Comparison of ENCODE assay signal across 21 mouse cellular contexts in genomic region chr15:96201701-96202460, GRCm38 (mm10).
DNase-seq lines count a peak whose midpoint lies in the region; ATAC-seq and TF ChIP-seq lines count a peak whose summit lies in the region.
"Had no signal": no experiment of that assay in that cellular context is flagged by ENCODE, and none has a peak within 500 bp of the region (broad histone marks: within the 10 kb centered on the region; RNA-seq: fewer than 3 reads in every experiment).

No protein-coding gene starts in this region.

- H3K9me3 ChIP-seq in heart, embryonic 11.5 days (replicated peaks; ENCODE audit: control insufficient read depth, low read length), result no peaks in the 10 kb centered on the region
- H3K9me3 ChIP-seq in heart, postnatal 0 days (replicated peaks; ENCODE audit: control insufficient read depth, low read length), result no peaks in the 10 kb centered on the region
- H3K9me3 ChIP-seq: embryonic facial prominence, embryonic 13.5 days; forebrain, embryonic 10.5 days; liver, embryonic 12.5 days; midbrain, embryonic 13.5 days; stomach, embryonic 15.5 days had no signal

- H3K4me2 ChIP-seq in heart, embryonic 11.5 days, result no peak overlapping the region
- no peak overlapping the region for H3K4me2 ChIP-seq in heart, postnatal 0 days (ENCODE audit: low read depth, low read length)
- H3K4me2 ChIP-seq: embryonic facial prominence, embryonic 13.5 days; liver, embryonic 12.5 days; midbrain, embryonic 13.5 days; stomach, embryonic 15.5 days had no signal

- no peak overlapping the region for H3K4me3 ChIP-seq in heart, embryonic 11.5 days (ENCODE audit: low read depth, low read length)
- H3K4me3 ChIP-seq in heart, postnatal 0 days (ENCODE audit: low read depth, low read length), result no peak overlapping the region
- H3K4me3 ChIP-seq: embryonic facial prominence, embryonic 13.5 days; forebrain, embryonic 10.5 days; layer of hippocampus, adult 2 months; liver, embryonic 12.5 days; midbrain, embryonic 13.5 days; stomach, embryonic 15.5 days had no signal

- no peak for TF ChIP-seq EP300 in heart, postnatal 0 days (IDR thresholded peaks at IDR 0.05; ENCODE audit: low read depth)

- no peak overlapping the region for H3K9ac ChIP-seq in heart, embryonic 11.5 days (ENCODE audit: low read depth, low read length)
- no peak overlapping the region for H3K9ac ChIP-seq in heart, postnatal 0 days (replicated peaks; ENCODE audit: low read depth, low read length)
- H3K9ac ChIP-seq: embryonic facial prominence, embryonic 13.5 days; liver, embryonic 12.5 days; midbrain, embryonic 13.5 days; stomach, embryonic 15.5 days had no signal

- no peak overlapping the region for H3K27ac ChIP-seq in heart, embryonic 11.5 days (ENCODE audit: low read depth, low read length)
- no peak overlapping the region for H3K27ac ChIP-seq in heart, postnatal 0 days (ENCODE audit: low read depth)
- H3K27ac ChIP-seq: embryonic facial prominence, embryonic 13.5 days; forebrain, embryonic 10.5 days; kidney, postnatal 0 days; layer of hippocampus, adult 2 months; liver, embryonic 12.5 days; midbrain, embryonic 13.5 days; stomach, embryonic 15.5 days had no signal

- no peak for ATAC-seq in heart, embryonic 11.5 days (replicated peaks; ENCODE audit: insufficient number of reproducible peaks, low FRiP score, low TSS enrichment)
- ATAC-seq in heart, postnatal 0 days (ENCODE audit: insufficient read depth, low read depth), result 0 out of 2 replicates have a peak, but pooled peaks have one; percentile 33
- ATAC-seq: hindbrain, embryonic 16.5 days; liver, embryonic 12.5 days; midbrain, embryonic 13.5 days had no signal

- no peaks in the 10 kb centered on the region for H3K27me3 ChIP-seq in heart, embryonic 11.5 days (ENCODE audit: control insufficient read depth, insufficient read depth, low read length)
- H3K27me3 ChIP-seq in heart, postnatal 0 days (ENCODE audit: control insufficient read depth, insufficient read depth, low read length), result no peaks in the 10 kb centered on the region
- H3K27me3 ChIP-seq: embryonic facial prominence, embryonic 13.5 days; liver, embryonic 12.5 days; midbrain, embryonic 13.5 days; stomach, embryonic 15.5 days had no signal

- H3K4me1 ChIP-seq in heart, embryonic 11.5 days (ENCODE audit: control insufficient read depth, insufficient read depth, low read length), result no peaks in the 10 kb centered on the region
- 0 out of 2 replicates have a peak, but pooled peaks cover 19% of the 10 kb centered on the region for H3K4me1 ChIP-seq in heart, postnatal 0 days (ENCODE audit: control insufficient read depth, insufficient read depth)
- H3K4me1 ChIP-seq: forebrain, embryonic 10.5 days; liver, embryonic 12.5 days; stomach, embryonic 15.5 days had no signal

- no peaks in the 10 kb centered on the region for H3K36me3 ChIP-seq in heart, embryonic 11.5 days (ENCODE audit: control insufficient read depth, insufficient read depth, low read length)
- no peaks in the 10 kb centered on the region for H3K36me3 ChIP-seq in heart, postnatal 0 days (replicated peaks; ENCODE audit: control insufficient read depth, insufficient read depth, low read length)
- H3K36me3 ChIP-seq: embryonic facial prominence, embryonic 13.5 days; forebrain, embryonic 10.5 days; liver, embryonic 12.5 days; midbrain, embryonic 13.5 days; stomach, embryonic 15.5 days had no signal

- TF ChIP-seq CTCF in heart, postnatal 0 days (IDR thresholded peaks at IDR 0.05; ENCODE audit: low read depth), result no peak

- WGBS in heart, embryonic 11.5 days (ENCODE audit: insufficient replicate concordance), result 84% methylated on average over 10 of the region's 10 CpGs
- 65% methylated on average over 10 of the region's 10 CpGs for WGBS in heart, postnatal 0 days

- DNase-seq in heart, adult 11 months, result peak; percentile 95
- DNase-seq in brain, adult 2 months (ENCODE audit: low read depth, low spot score), result peak; percentile 62
- DNase-seq in heart, postnatal 0 days (ENCODE audit: low spot score), result peak; percentile 14
- peak; percentile 15 for DNase-seq in lung, postnatal 25 days (ENCODE audit: low spot score)
- DNase-seq in cerebellum, postnatal 36 days, result no peak
- no peak for DNase-seq in right cerebral cortex, postnatal 36 days (ENCODE audit: low spot score in 2 of 2)
- no peak for DNase-seq in cerebellum, adult 9-11 months
- DNase-seq: adrenal gland, postnatal 14 days; cerebellum, adult 2 months; kidney, adult 11 months; right cerebral cortex, adult 18-20 months; thymus, adult 2 months had no signal

Comparison
In these comparisons a context has a peak if more than half of its experiments do, and no peak if none do; other contexts are left out.
1. DNase-seq: peak in heart, adult 11 months (single experiment), brain, adult 2 months (single experiment), heart, postnatal 0 days (single experiment) and lung, postnatal 25 days (single experiment); none in cerebellum, postnatal 36 days (0 of 2), right cerebral cortex, postnatal 36 days (0 of 2) and cerebellum, adult 9-11 months (single experiment).